ENCODE assay signal across 19 mouse cellular contexts in genomic region chr11:54776735-54777333, GRCm38 (mm10). TPM values are rescaled to one million over a fixed set of nuclear protein-coding genes. Genes with fewer than 3 reads are reported as not detected.
A peak's percentile ranks its signal among the peaks of the same experiment; 100 is the strongest.
DNase-seq lines count a peak whose midpoint lies in the region; ATAC-seq and TF ChIP-seq lines count a peak whose summit lies in the region.
"Had no signal": no experiment of that assay in that cellular context is flagged by ENCODE, and none has a peak within 500 bp of the region (broad histone marks: within the 10 kb centered on the region; RNA-seq: fewer than 3 reads in every experiment).

No protein-coding gene starts in this region.

- TF ChIP-seq POLR2A in cerebellum, adult 2 months (IDR thresholded peaks at IDR 0.05; ENCODE audit: borderline replicate concordance, insufficient read depth, low read length) = no peak
- TF ChIP-seq POLR2A in olfactory bulb, adult 2 months (IDR thresholded peaks at IDR 0.05; ENCODE audit: insufficient read depth, low read depth, low read length) = no peak

- ATAC-seq in heart, embryonic 14.5 days (ENCODE audit: insufficient number of reproducible peaks, insufficient read depth, low FRiP score, low read depth) = no peak
- ATAC-seq in liver, embryonic 12.5 days = no peak
- ATAC-seq: intestine, postnatal 0 days had no signal

- no peak overlapping the region for H3K4me2 ChIP-seq in heart, embryonic 14.5 days (ENCODE audit: low read length)
- peak overlapping the region; percentile 48; the same call in 1 of the 2 replicates for H3K4me2 ChIP-seq in liver, embryonic 12.5 days
- H3K4me2 ChIP-seq: embryonic facial prominence, embryonic 13.5 days; hindbrain, embryonic 14.5 days; lung, embryonic 15.5 days had no signal

- peaks cover 15% of the 10 kb centered on the region; the same call in 1 of the 2 replicates for H3K4me1 ChIP-seq in cerebellum, adult 2 months (ENCODE audit: control insufficient read depth, insufficient read depth, low read length)
- peaks cover 10 to 58% of the 10 kb centered on the region in 2 experiments for H3K4me1 ChIP-seq in heart, embryonic 14.5 days (ENCODE audit: control insufficient read depth in 2 of 2, insufficient read depth in 2 of 2, low read length in 2 of 2)
- peaks cover 51% of the 10 kb centered on the region for H3K4me1 ChIP-seq in liver, embryonic 12.5 days
- H3K4me1 ChIP-seq in olfactory bulb, adult 2 months (ENCODE audit: control insufficient read depth, insufficient read depth, low read length) = peaks cover 10% of the 10 kb centered on the region
- H3K4me1 ChIP-seq: limb, embryonic 10.5 days had no signal

- no peak overlapping the region for H3K9ac ChIP-seq in heart, embryonic 14.5 days (ENCODE audit: low read length)
- H3K9ac ChIP-seq in liver, embryonic 12.5 days = no peak overlapping the region
- H3K9ac ChIP-seq: embryonic facial prominence, embryonic 13.5 days; hindbrain, embryonic 14.5 days; lung, embryonic 15.5 days had no signal

- no peaks in the 10 kb centered on the region for H3K27me3 ChIP-seq in cerebellum, adult 2 months (ENCODE audit: control insufficient read depth, insufficient read depth, low read length)
- H3K27me3 ChIP-seq in heart, embryonic 14.5 days (ENCODE audit: control insufficient read depth, insufficient read depth, low read length) = no peaks in the 10 kb centered on the region
- no peaks in the 10 kb centered on the region for H3K27me3 ChIP-seq in liver, embryonic 12.5 days (replicated peaks)
- H3K27me3 ChIP-seq: embryonic facial prominence, embryonic 13.5 days; liver, embryonic 13.5 days; lung, embryonic 15.5 days had no signal

- no peaks in the 10 kb centered on the region for H3K36me3 ChIP-seq in heart, embryonic 14.5 days (ENCODE audit: control insufficient read depth, insufficient read depth, low read length)
- H3K36me3 ChIP-seq in liver, embryonic 12.5 days = no peaks in the 10 kb centered on the region
- H3K36me3 ChIP-seq: embryonic facial prominence, embryonic 13.5 days; liver, embryonic 13.5 days; lung, embryonic 15.5 days had no signal

- WGBS in cerebellum, adult 2 months = 34% methylated on average over 4 of the region's 4 CpGs
- 46% methylated on average over 4 of the region's 4 CpGs for WGBS in heart, embryonic 14.5 days
- WGBS in liver, embryonic 12.5 days (ENCODE audit: insufficient replicate concordance) = 39% methylated on average over 4 of the region's 4 CpGs
- WGBS in olfactory bulb, adult 2 months = 11% methylated on average over 4 of the region's 4 CpGs

- no peak overlapping the region for H3K4me3 ChIP-seq in cerebellum, adult 2 months (replicated peaks; ENCODE audit: insufficient read depth, low read depth, low read length)
- no peak overlapping the region for H3K4me3 ChIP-seq in heart, embryonic 14.5 days (ENCODE audit: control insufficient read depth in 1 of 2, insufficient read depth in 1 of 2, low read depth in 1 of 2, low read length in 2 of 2)
- H3K4me3 ChIP-seq in liver, embryonic 12.5 days = no peak overlapping the region
- H3K4me3 ChIP-seq in olfactory bulb, adult 2 months (ENCODE audit: insufficient read depth, low read depth, low read length) = no peak overlapping the region
- H3K4me3 ChIP-seq: embryonic facial prominence, embryonic 13.5 days; limb, embryonic 10.5 days; liver, embryonic 13.5 days; lung, embryonic 15.5 days had no signal

- no peak for TF ChIP-seq CTCF in cerebellum, adult 2 months (IDR thresholded peaks at IDR 0.05; ENCODE audit: borderline replicate concordance, insufficient read depth, low read depth, low read length)
- no peak for TF ChIP-seq CTCF in olfactory bulb, adult 2 months (IDR thresholded peaks at IDR 0.05; ENCODE audit: insufficient read depth, low read depth, low read length)

- H3K9me3 ChIP-seq in heart, embryonic 14.5 days (ENCODE audit: control insufficient read depth, low read length) = no peaks in the 10 kb centered on the region
- no peaks in the 10 kb centered on the region for H3K9me3 ChIP-seq in liver, embryonic 12.5 days (replicated peaks)
- H3K9me3 ChIP-seq: embryonic facial prominence, embryonic 13.5 days; limb, embryonic 10.5 days; liver, embryonic 13.5 days; lung, embryonic 15.5 days had no signal

- DNase-seq in cerebellum, adult 2 months = no peak
- no peak for DNase-seq in cerebellum, adult 11 months
- no peak for DNase-seq in heart, postnatal 4 days
- no peak for DNase-seq in liver
- no peak for DNase-seq in right cerebral cortex, adult 18-20 months
- DNase-seq: adrenal gland, postnatal 10 days; cerebellum, adult 9-10 months; gastrocnemius, postnatal 36 days; liver, embryonic 13.5 days; midbrain, embryonic 14.5 days; right cerebral cortex, postnatal 14 days had no signal

- H3K27ac ChIP-seq in cerebellum, adult 2 months (ENCODE audit: insufficient read depth, low read length) = peak overlapping the region; percentile 39; the same call in 1 of the 2 replicates
- H3K27ac ChIP-seq in heart, embryonic 14.5 days (replicated peaks in 1 of 2; ENCODE audit: control insufficient read depth in 1 of 2, insufficient read depth in 1 of 2, low read depth in 2 of 2, low read length in 2 of 2) = peak overlapping the region; percentile 75 to 76; a peak in 3 of 4 replicates
- H3K27ac ChIP-seq in liver, embryonic 12.5 days = no peak overlapping the region
- peak overlapping the region; percentile 86 for H3K27ac ChIP-seq in olfactory bulb, adult 2 months (ENCODE audit: insufficient read depth, low read depth, low read length)
- H3K27ac ChIP-seq: embryonic facial prominence, embryonic 13.5 days; limb, embryonic 10.5 days had no signal

RNA-seq across cellular contexts. Expression of gene Cdc42se2, which starts 10.6 kb away (rescaled TPM):
- polyA plus RNA-seq in cerebellum, adult 2 months (2012; rRNA removed) = 60.8 and 61.5 TPM in 2 replicates
- polyA plus RNA-seq in heart, embryonic 14.5 days (2014; fragmentation: Nextera tagmentation; extraction: Ambion mirVana) = 64.6 and 65.1 TPM in 2 replicates
- 10 to 100 TPM; 44.3 to 47.1 TPM for total RNA-seq in heart, postnatal 4 days (2021)
- polyA plus RNA-seq in liver, embryonic 12.5 days (2016; fragmentation: Nextera tagmentation; extraction: Ambion mirVana) = 28.0 and 28.5 TPM in 2 replicates
- polyA plus RNA-seq in olfactory bulb, adult 2 months (2012; ENCODE audit: insufficient read depth, insufficient read length, low replicate concordance, missing spikeins) = 199 and 303 TPM in 2 replicates
